In the genomic region with DNA sequence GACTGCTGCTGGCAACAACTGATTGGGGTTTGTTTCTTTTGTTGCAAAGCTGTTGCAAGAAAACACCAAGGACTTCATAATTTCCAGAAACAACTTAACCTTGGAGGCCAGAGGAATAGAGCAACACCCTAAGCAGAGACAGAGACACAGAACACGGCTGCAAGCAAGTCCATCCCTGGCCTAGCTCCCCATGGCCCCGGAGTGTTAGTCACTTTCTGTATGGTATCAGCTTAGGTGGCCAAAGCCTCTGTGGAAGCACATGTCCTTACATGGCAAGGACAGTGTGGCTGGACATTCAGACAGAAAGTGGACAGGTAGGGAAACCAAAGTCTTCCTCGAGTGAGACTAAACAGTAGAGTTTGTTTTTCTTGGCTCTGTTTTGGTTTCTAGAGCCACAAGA, we compare ENCODE assay signal across 22 mouse cellular contexts. TPM values are rescaled to one million over a fixed set of nuclear protein-coding genes. Genes with fewer than 3 reads are reported as not detected.
A peak's percentile ranks its signal among the peaks of the same experiment; 100 is the strongest.
DNase-seq lines count a peak whose midpoint lies in the region; ATAC-seq and TF ChIP-seq lines count a peak whose summit lies in the region.
"Had no signal": no experiment of that assay in that cellular context is flagged by ENCODE, and none has a peak within 500 bp of the region (broad histone marks: within the 10 kb centered on the region; RNA-seq: fewer than 3 reads in every experiment).

No protein-coding gene starts in this region.

- no peak overlapping the region for H3K4me2 ChIP-seq in limb, embryonic 13.5 days (replicated peaks)
- H3K4me2 ChIP-seq in intestine, postnatal 0 days (replicated peaks; ENCODE audit: low read depth): no peak overlapping the region
- H3K4me2 ChIP-seq: embryonic facial prominence, embryonic 13.5 days; forebrain, embryonic 13.5 days; heart, embryonic 12.5 days; hindbrain, embryonic 12.5 days had no signal

- no peaks in the 10 kb centered on the region for H3K27me3 ChIP-seq in limb, embryonic 13.5 days
- no peaks in the 10 kb centered on the region for H3K27me3 ChIP-seq in limb, embryonic 10.5 days (ENCODE audit: low read depth, poor library complexity, severe bottlenecking)
- no peaks in the 10 kb centered on the region for H3K27me3 ChIP-seq in embryonic facial prominence, embryonic 10.5 days (replicated peaks; ENCODE audit: low read depth, poor library complexity, severe bottlenecking)
- no peaks in the 10 kb centered on the region for H3K27me3 ChIP-seq in intestine, postnatal 0 days (replicated peaks; ENCODE audit: control insufficient read depth, insufficient read depth, low read length)
- H3K27me3 ChIP-seq: embryonic facial prominence, embryonic 13.5 days; forebrain, embryonic 13.5 days; heart, embryonic 12.5 days; hindbrain, embryonic 12.5 days had no signal

- ATAC-seq in limb, embryonic 13.5 days (ENCODE audit: low FRiP score, low read depth): no peak
- no peak for ATAC-seq in intestine, postnatal 0 days
- ATAC-seq: CD4-positive, CD25-positive, alpha-beta regulatory T cell, adult 4 months; forebrain, embryonic 13.5 days; hindbrain, embryonic 16.5 days; inflammation-experienced regulatory T-cells, adult 6 months had no signal

- DNase-seq in adrenal gland, postnatal 36 days: peak; percentile 9 to 15
- DNase-seq in adrenal gland, postnatal 4 days (ENCODE audit: low spot score in 2 of 2): no peak
- DNase-seq in limb, embryonic 10.5 days (ENCODE audit: low spot score): no peak
- DNase-seq in embryonic facial prominence, embryonic 10.5 days (ENCODE audit: low spot score): no peak
- DNase-seq: B cell, adult 2 months; cerebellum, adult 11-12 months; cerebellum, adult 9-10 months; cerebellum, postnatal 25 days; heart, adult 2 months; heart, postnatal 36 days; kidney, adult 11 months; kidney, adult 9 months had no signal

- no peaks in the 10 kb centered on the region for H3K9me3 ChIP-seq in limb, embryonic 13.5 days
- H3K9me3 ChIP-seq in limb, embryonic 10.5 days (replicated peaks): no peaks in the 10 kb centered on the region
- no peaks in the 10 kb centered on the region for H3K9me3 ChIP-seq in embryonic facial prominence, embryonic 10.5 days
- H3K9me3 ChIP-seq in intestine, postnatal 0 days (ENCODE audit: control insufficient read depth): no peaks in the 10 kb centered on the region
- H3K9me3 ChIP-seq: embryonic facial prominence, embryonic 13.5 days; forebrain, embryonic 13.5 days; G1E; heart, embryonic 12.5 days; hindbrain, embryonic 12.5 days had no signal

- H3K27ac ChIP-seq in limb, embryonic 13.5 days: 0 out of 2 replicates have a peak overlapping the region, but pooled peaks have one; percentile 15
- no peak overlapping the region for H3K27ac ChIP-seq in limb, embryonic 10.5 days
- H3K27ac ChIP-seq in embryonic facial prominence, embryonic 10.5 days (replicated peaks): 0 out of 2 replicates have a peak overlapping the region, but pooled peaks have one; percentile 19
- H3K27ac ChIP-seq in intestine, postnatal 0 days (ENCODE audit: low read depth, low read length): no peak overlapping the region
- H3K27ac ChIP-seq: embryonic facial prominence, embryonic 13.5 days; forebrain, embryonic 13.5 days; heart, adult 2 months; hindbrain, embryonic 12.5 days had no signal

- no peak for TF ChIP-seq CTCF in intestine, postnatal 0 days (IDR thresholded peaks at IDR 0.05; ENCODE audit: low read depth)

- H3K4me1 ChIP-seq in limb, embryonic 13.5 days: 0 out of 2 replicates have a peak, but pooled peaks cover 6% of the 10 kb centered on the region
- peaks cover 6% of the 10 kb centered on the region; the same call in 1 of the 2 replicates for H3K4me1 ChIP-seq in limb, embryonic 10.5 days
- H3K4me1 ChIP-seq in embryonic facial prominence, embryonic 10.5 days: peaks cover 14% of the 10 kb centered on the region
- H3K4me1 ChIP-seq in intestine, postnatal 0 days (replicated peaks; ENCODE audit: control insufficient read depth, insufficient read depth, low read length): no peaks in the 10 kb centered on the region
- H3K4me1 ChIP-seq: embryonic facial prominence, embryonic 13.5 days; forebrain, embryonic 13.5 days had no signal

- no peak overlapping the region for H3K9ac ChIP-seq in limb, embryonic 13.5 days
- H3K9ac ChIP-seq in intestine, postnatal 0 days (ENCODE audit: low read depth, low read length): no peak overlapping the region
- H3K9ac ChIP-seq: embryonic facial prominence, embryonic 13.5 days; forebrain, embryonic 13.5 days; heart, embryonic 12.5 days; hindbrain, embryonic 12.5 days had no signal

- 78% methylated on average over 3 of the region's 3 CpGs for WGBS in limb, embryonic 13.5 days
- WGBS in limb, embryonic 10.5 days: 88% methylated on average over 3 of the region's 3 CpGs
- WGBS in embryonic facial prominence, embryonic 10.5 days: 83% methylated on average over 3 of the region's 3 CpGs
- WGBS in intestine, postnatal 0 days: 77% methylated on average over 3 of the region's 3 CpGs

- no peaks in the 10 kb centered on the region for H3K36me3 ChIP-seq in limb, embryonic 13.5 days
- H3K36me3 ChIP-seq in limb, embryonic 10.5 days: no peaks in the 10 kb centered on the region
- no peaks in the 10 kb centered on the region for H3K36me3 ChIP-seq in embryonic facial prominence, embryonic 10.5 days (replicated peaks)
- H3K36me3 ChIP-seq in intestine, postnatal 0 days (ENCODE audit: control insufficient read depth, insufficient read depth): no peaks in the 10 kb centered on the region
- H3K36me3 ChIP-seq: embryonic facial prominence, embryonic 13.5 days; G1E; heart, embryonic 12.5 days; hindbrain, embryonic 12.5 days had no signal

- no peak overlapping the region for H3K4me3 ChIP-seq in limb, embryonic 13.5 days
- H3K4me3 ChIP-seq in limb, embryonic 10.5 days: no peak overlapping the region
- no peak overlapping the region for H3K4me3 ChIP-seq in embryonic facial prominence, embryonic 10.5 days
- H3K4me3 ChIP-seq in intestine, postnatal 0 days (ENCODE audit: low read depth, low read length): no peak overlapping the region
- H3K4me3 ChIP-seq: embryonic facial prominence, embryonic 13.5 days; forebrain, embryonic 13.5 days; heart, adult 2 months; heart, embryonic 12.5 days; hindbrain, embryonic 12.5 days had no signal

RNA-seq across cellular contexts. Expression of gene Rnf150, which starts 44.1 kb away (rescaled TPM):
- total RNA-seq in adrenal gland, postnatal 36 days (2021): 10 to 100 TPM; 12.3 to 15.6 TPM
- 10 to 100 TPM; 16.7 to 19.4 TPM for total RNA-seq in adrenal gland, postnatal 4 days (2021)
- 2.1 and 2.4 TPM in 2 replicates for polyA plus RNA-seq in limb, embryonic 13.5 days (2015; fragmentation: Nextera tagmentation; extraction: Ambion mirVana)
- polyA plus RNA-seq in limb, embryonic 10.5 days (2016; fragmentation: Nextera tagmentation; extraction: Ambion mirVana): 1.3 and 2.1 TPM in 2 replicates
- polyA plus RNA-seq in embryonic facial prominence, embryonic 10.5 days (2016; fragmentation: Nextera tagmentation; extraction: Ambion mirVana): 1.8 and 2.5 TPM in 2 replicates
- polyA plus RNA-seq in intestine, postnatal 0 days (2015; fragmentation: Nextera tagmentation; extraction: Ambion mirVana): 0.38 and 0.53 TPM in 2 replicates
- polyA plus RNA-seq: CD4-positive, CD25-positive, alpha-beta regulatory T cell, adult 4 months; G1E; inflammation-experienced regulatory T-cells, adult 6 months had no signal

Comparison
In these comparisons a context has a peak if more than half of its experiments do, and no peak if none do; other contexts are left out.
1. DNase-seq: peak in adrenal gland, postnatal 36 days (2 of 2); none in adrenal gland, postnatal 4 days (0 of 2), limb, embryonic 10.5 days (single experiment) and embryonic facial prominence, embryonic 10.5 days (single experiment).
2. H3K27ac ChIP-seq: peak in limb, embryonic 13.5 days (single experiment) and embryonic facial prominence, embryonic 10.5 days (single experiment); none in limb, embryonic 10.5 days (single experiment) and intestine, postnatal 0 days (single experiment).